Mouse (Mus musculus) cerebellum, postnatal 14 days (tissue): ENCODE data around the gene Zc3h18.

Experiments
- DNase-seq, 2 experiments: peaks; one replicate each; pipeline ENCODE4 v3.0.0; 2021; ENCODE audit warnings: mixed read lengths in 2 of 2

Gene Zc3h18

DNA sequence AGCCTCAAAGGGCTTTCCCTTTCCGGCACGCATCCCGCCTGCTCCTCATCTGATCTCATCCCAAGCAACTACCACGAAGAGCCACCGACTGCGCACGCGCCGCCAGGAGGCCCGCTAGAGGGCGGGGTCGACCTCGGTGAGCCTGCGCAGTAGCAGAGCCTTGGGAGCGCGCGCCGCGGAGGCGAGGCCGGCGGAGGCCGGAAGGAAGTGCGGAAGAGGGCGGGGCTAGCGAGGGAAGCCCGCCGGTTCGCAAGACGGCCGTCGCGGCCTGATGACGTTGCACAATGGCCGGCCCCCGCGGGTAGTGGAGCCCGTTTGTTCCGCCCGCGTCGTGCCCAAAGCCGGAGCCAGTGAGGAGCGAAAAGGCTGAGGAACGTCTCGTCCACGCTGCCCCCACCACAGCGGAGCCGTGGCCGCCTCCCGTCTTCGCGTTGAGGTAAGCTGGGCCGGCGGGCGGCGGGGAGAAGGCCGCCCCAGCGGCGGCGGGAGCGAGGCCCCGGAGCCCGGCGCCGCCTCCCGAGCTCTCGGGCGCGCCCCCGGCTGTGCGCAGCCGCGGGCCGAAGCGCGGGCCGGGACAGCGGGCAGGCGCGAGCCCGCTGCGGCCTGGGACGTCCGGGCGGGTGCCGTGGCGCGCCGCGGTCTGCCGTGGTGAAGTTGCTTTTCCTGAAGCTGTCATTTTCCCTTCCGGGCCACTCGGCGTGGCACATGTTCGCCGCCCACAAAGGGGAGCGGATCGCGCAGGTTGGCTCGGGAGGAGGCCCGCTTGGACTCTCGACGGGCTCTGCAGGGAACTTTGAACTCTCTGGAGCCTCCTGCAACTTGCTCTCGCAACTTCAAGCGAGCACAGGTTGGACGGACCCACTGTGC is at the start of gene Zc3h18:
Gene Zc3h18, plus strand, starts transcription at position 245 of the 867 bp plus-strand sequence.
- DNase-seq = peak; percentile 99 to 100

DNA sequence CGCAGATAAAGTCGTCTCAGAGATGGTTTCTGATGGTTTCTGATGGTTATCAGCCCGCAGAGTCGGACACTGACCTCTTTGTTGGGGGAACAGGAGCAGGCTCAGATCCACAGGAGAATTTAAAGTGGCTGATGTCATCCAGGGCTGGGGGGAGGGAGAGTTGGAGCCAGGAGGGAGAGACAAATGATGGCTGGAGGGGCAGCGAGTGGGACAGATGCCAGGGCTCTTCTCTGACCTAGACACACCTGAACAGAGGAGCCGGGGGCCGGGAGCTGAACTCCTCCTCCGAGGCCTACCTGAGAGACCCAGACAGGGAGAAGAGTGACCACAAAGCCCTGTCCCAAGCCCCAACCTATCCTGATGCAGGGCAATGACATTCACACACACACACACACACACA is 47.3 kb upstream of the Zc3h18 start:
- DNase-seq = peak in 1 of 2 experiments; percentile 59

DNA sequence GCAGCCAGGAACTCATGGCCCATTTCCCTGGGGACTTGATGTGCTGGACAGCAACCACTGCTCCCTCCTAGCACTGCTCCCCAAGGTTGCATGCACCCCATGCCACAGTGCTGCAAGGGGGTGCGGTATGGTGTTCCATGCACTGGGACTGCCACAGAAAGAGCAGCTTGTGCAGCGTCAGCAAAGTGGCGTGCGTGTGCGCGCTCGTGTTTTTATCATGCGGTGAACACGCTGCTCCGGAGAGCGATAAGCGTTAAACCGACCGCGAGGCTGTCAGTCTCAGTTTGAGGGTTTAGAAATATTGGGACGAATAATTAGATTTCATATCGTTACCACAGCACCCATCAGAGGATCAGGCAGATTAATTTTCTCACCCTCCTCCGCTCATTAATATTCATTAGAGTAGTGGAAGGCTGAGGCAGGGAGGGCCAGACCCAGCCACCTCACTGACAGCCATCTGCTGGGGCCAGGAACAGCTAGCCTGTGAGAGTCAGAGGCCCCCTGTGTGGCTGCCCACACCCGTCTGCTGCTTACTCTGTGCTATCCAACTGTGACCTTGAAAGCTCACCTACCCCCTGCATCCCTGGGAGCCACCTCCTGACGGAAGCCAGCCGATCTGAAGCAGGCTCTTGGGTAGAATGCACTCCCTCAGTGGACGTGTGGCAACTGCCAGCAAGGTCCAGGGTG is 46.7 kb upstream of the Zc3h18 start:
- no peak for DNase-seq

DNA sequence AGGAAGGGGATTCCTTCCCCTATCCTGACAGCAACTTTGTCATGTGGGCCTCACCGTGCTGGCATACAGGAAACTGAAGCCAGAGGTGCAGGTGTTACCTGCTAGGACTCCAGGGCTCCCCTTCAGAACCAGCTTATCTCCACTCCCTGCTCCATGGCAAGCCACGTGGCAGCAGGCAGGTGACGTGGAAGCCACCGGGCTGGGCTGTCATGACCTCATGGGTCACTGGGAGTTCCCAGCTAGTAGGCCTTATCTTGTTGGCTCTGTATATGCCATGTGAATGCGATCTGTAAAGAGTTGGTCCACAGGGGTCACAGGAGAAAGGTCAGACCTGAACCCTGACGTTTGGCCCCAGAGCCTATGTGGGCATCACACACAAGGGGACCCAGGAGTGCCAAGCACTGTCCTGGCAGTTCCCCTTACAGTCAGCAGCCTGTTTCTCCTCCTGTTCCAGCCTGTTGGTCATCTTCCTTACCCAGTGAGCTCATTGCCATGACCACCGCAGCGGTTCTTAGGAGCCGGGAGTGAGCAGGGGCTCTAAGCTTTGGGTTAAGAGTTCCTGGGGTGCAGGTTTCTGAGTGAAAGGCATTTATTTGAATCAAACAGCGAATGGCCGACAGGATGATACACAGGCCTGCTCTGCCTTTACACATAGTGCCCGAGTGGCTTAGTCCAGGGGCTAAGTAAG is 45.8 kb upstream of the Zc3h18 start:
- no peak for DNase-seq

DNA sequence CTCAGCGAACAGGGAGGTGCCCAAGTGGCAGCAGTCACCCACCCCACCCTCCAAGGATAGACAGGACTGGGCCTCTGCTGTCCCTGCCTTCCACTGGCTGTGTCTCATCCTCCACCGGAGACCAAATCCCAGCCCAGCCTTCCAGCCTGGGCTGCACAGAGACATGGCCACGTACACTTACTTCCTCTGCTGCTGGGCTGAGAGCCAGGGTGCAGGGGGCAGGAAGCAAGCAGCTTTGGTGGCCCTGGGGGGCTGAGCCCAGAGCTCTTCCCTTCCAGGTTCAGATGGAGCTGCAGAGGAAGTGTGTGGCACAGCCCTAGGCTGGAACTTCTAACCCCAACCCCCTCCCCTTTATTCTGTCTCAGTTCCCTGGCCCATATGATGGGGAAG is 45.3 kb upstream of the Zc3h18 start:
- DNase-seq = no peak

DNA sequence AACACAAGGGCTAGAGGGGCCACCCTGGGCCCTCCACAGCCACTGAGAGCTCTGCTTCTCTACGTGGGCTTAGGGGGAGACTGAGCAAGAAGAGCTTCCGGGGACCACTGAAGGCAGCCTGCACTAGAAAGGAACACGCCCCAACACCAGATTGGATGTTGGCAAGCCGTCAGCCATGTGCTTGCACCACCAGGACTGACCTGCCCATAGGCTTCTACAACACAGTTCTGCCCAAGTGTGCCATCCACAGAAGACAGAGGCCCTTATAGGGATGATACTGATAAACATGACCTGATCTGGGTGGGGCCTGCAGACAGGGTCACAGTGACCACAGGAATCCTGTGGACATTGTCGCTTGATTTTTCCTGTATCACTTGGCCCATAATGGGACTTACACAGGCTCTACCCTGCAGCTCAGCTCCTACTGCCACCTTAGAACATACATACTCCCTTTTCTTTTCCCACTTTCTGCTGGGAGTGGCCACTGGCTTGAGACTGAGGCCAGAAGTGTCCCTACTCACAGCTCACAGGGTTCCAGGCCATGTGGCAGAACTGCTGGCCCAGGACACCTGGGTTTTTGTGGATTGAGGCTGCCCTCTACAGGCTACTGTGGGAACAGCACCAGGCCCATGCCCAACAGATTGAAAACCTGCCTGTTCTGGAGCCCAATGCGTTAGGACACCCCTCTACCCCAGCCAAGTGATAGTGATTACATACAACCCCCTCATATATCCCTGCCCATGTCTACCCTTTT is 43.5 kb upstream of the Zc3h18 start:
- peak; percentile 92 to 95 for DNase-seq

DNA sequence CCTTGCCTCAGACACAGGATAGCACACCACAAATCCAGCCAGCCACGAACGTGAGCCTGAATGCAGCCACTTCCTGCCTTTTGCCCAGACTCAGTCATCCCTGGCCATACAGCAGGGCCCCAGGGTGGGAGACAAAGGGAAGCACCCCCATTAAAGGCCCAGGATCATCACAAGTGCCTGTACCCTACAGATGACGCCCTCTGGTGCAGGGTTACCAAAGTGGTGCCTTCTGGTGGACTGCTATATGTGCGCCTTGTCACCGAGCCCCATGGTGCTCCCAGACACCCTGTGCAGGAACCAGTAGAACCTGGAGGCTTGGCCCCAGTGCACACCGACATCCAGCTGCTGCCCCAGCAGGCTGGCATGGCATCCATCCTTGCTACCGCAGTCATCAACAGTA is 42.9 kb upstream of the Zc3h18 start:
- DNase-seq = no peak

DNA sequence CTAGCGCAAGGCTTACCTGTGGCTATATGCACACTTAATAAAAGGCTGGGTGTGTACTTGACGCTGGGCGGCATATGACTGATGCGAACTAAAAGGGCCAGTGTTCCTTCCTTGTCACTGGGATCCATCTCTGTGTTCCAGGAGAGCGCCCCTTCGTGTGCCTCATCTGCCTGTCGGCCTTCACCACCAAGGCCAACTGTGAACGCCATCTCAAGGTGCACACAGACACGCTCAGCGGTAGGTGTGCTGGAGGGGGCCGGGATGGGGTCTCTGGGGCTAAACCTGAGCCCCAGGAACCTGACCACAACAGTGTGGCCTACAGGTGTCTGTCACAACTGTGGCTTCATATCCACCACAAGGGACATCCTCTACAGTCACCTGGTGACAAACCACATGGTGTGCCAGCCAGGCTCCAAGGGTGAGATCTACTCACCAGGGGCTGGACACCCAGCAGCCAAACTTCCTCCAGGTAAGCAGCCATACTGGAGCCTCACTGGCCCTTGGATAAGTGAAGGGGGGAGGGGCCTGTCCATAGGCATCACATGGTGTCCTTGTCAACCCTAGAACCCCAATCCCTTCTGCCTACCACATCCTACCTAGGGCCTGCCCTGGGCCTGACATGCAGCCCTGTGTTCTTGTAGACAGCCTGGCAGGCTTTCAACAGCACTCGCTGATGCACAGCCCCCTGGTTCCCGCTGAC is 41.5 kb upstream of the Zc3h18 start:
- no peak for DNase-seq

DNA sequence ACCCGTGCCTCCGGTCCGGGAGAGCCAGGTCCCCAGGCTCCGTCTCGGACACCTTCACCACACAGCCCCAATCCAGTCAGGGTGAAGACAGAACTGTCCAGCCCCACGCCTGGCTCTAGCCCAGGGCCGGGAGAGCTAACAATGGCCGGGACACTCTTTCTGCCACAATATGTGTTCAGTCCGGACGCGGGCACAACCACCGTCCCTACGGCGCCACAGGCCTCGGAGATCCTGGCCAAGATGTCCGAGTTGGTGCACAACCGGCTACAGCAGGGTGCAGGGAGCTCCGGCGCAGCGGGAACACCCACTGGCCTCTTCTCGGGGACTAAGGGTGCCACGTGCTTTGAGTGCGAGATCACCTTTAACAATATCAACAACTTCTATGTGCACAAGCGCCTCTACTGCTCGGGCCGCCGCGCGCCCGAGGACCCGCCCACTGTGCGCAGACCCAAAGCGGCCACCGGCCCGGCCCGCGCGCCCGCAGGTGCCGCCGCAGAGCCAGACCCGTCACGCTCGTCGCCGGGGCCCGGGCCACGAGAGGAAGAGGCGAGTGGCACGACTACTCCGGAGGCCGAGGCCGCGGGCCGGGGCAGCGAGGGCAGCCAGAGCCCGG is 40.7 kb upstream of the Zc3h18 start:
- no peak for DNase-seq

DNA sequence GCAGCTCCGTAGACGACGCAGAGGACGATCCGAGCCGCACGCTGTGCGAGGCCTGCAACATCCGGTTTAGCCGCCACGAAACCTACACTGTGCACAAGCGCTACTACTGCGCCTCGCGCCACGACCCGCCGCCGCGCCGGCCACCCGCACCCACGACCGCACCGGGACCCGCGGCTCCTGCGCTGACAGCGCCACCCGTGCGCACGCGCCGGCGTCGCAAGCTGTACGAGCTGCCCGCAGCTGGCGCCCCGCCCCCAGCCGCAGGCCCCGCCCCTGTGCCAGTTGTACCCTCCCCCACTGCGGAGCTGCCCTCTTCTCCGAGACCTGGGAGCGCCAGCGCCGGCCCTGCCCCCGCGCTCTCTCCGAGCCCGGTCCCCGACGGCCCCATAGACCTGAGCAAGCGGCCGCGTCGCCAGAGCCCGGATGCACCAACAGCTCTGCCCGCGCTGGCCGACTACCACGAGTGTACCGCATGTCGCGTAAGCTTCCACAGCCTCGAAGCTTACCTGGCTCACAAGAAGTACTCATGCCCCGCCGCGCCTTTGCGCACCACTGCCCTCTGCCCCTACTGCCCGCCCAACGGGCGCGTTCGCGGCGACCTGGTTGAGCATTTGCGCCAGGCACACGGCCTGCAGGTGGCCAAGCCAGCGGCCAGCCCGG is 40.0 kb upstream of the Zc3h18 start:
- peak; percentile 60 to 68 for DNase-seq

DNA sequence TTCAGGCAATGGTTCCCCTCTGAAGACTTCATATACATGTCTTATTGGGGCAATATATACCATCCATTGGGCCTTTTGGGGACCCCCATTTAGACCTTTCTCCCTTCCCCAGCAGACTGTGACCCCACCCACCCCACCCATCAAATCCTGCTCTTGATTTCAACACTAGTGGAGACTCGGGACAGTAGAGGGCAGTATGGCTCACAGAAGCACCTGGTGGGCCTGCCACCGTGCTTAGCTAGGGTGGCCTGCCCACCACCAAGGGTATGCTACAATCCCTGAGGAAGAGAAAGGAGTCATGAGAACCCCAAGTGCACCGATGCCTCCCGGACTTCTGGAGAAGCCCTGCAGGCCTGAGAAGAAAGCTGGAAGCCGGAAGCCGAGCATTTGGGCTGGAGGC is 37.6 kb upstream of the Zc3h18 start:
- peak in 1 of 2 experiments; percentile 62 for DNase-seq

DNA sequence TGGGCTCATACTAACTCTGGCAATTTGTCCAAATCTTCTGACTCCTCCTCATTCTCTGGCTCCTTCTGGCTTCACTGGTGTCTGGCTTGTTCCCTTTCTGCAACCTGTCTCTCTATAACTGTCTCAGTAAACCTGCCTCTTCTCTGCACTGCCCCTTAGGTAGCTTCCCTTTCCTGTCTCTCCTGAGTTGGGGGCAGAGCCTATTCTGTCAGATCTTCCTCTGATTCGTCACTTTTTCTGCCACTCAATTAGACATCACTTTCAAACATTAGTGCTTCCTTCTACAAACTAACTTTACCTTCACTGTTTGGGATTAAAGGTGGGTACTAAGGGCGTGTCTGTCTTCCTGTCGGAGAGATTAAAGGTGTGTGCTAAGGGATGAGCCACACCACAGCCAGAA is 35.6 kb upstream of the Zc3h18 start:
- no peak for DNase-seq

DNA sequence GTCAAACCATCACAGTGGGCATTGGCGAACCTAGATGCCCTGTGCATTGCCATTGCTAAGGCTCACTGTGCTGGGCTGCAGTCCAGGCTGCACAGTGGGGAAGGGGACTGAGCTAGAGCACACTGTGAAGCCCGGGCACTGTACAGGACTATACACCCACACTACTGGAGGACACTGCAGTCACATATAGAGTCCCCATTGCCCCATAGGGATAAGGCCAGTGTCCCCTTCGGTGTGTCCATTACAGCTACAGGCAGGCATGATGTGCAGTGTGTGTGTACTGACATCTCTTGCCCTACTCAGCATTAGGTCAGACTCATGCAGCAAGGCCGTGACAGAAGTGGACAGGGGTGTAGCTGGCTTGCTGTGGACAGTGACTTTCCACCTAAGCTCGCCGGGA is 34.6 kb upstream of the Zc3h18 start:
- peak in 1 of 2 experiments; percentile 21 for DNase-seq

DNA sequence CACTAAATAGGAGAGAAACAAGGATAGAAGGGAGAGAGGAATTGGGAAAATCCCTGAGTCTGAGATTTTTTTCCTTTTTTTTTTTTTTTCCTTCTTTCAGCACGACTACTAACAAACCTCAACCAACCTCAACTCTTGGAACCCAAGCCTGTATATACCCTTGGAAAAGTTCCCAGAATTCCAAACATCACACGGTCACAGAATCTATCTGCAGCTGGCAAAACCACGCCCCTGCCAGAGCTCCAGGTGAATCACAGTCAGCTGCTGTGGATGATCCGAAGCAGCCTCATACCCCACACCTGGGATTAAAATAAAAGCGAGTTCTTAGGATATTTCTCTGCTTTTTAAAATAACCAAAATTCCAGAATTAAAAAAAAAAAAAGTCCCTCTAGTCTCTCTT is 34.0 kb upstream of the Zc3h18 start:
- no peak for DNase-seq

DNA sequence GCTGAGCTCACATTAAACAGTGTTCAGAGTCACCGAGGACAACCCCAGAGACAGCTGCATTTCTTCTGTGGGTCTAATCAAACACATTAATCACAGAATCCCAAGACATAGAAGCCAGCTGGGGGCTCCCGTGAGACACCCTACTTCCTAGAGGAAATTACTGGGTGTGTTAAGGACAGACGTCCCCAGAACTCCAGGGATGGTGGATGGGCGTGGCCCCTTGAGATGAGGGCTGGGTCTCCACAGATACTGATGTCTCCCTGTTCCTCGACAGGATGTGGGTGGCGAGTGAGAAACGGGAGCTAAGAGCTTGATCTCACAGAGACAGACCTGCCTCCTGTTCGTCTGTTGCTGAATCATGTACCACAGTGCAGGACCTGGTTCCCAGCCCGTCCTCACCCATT is 33.6 kb upstream of the Zc3h18 start:
- DNase-seq = peak in 1 of 2 experiments; percentile 43

DNA sequence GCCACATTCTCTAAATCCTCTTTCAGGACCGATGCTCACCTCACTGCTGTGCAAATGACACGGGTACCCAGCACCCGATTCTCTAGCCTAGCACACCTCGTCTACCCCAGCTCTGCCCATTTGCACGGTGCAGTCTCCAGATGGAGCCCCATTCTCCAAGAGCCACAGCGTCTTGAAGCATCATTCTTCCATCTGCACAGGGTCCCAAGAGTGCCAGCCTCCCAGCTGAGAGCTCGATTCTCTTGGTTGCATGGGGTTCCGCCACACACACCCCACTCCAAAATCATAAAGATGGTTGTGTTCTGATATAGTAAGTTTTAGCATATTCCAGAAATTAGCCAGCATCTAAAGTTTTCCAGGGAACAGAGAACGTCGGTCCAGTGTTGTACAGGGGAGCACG is 33.1 kb upstream of the Zc3h18 start:
- peak in 1 of 2 experiments; percentile 39 for DNase-seq

DNA sequence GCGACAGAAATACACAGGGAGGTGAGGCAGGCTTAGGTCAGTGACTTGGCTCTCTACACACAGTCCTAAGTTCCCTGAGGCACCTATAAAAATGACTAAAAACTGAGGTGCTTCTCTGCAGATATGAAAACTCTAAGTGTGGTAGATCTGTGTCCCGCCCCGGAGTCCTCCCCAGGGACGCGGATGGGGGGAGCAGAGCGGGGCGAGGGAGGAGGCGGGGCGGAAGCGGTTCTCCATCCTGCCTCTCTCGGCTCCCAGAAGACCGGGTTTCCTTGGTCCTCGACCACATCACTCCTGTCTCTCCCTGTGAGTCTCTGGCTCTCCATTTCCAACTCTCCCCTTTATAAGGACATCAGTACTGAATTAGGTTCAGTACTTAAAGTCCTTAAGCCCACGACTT is 32.7 kb upstream of the Zc3h18 start:
- DNase-seq = peak in 1 of 2 experiments; percentile 55

DNA sequence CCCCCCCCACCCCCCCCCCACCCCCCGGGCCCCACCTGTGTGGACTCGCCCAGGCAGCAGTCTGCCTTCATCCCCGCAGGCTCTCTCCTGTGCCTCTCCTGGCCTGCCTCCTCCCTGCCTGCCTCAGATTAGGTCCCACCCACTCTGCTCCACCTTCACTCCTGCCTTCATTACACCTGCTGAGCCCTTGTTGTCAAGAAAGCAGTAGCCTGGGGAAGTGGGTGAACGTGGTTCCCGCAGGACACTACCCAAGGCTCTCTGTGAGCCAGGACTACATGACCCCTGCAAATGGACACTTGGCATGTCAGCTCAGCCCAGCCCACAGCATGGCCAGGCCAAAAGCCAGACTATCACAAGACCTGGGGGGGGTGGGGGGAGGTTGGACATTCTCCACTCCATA is 32.2 kb upstream of the Zc3h18 start:
- peak in 1 of 2 experiments; percentile 32 for DNase-seq

DNA sequence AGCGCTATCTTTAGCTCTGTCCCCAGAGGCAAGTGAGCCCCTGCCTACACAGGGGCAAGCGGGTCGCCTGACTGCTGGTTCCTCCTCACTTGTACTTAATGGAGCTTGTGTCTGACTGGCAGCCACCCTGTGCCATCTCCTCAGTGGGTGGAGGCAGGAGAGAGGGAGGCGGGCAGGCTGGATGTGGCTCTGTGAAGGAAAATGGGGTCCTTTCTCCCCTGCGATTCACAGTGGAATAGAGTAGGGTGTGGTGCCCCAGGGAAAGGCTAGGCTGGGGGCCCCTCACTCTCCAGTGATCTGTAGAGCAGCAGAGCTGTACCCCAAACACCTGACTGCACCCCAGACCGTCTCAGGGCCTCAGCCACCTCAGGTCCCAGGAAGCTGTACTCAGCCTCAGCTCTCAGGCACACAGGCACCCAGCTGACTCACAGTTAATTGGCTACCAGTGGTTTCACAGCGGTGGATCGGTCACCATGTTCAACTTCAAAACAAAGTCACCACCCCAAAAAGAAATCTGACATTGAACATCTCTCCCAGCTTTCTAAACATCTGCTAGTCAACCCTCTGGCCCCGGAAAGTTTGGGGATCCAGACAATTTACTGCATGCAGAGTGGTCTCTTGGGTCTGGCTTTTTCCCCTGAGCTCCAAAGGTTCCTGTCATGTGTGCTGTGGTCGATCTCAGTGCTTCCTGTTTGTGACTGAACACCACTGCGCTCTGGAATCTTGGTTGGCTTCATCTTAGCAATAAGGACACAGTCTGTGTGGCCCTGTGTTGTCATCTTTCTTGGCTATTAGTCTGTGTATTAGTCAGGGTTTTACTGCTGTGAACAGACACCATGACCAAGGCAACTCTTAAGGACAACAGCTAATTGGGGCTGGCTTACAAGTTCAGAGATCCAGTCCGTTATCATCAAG is 31.0 kb upstream of the Zc3h18 start:
- DNase-seq = peak in 1 of 2 experiments; percentile 12
